Mouse (Mus musculus) 3134 (cell line): ENCODE data around the gene Alk.

ENCODE experiments used
- DNase-seq: peaks from one replicate; pipeline ENCODE4 v3.0.0-alpha.2; 2011; ENCODE audit warnings: low spot score; ENCODE audit not compliant: insufficient read length; ENCODE audit errors: extremely low read depth

Gene Alk

GRCm38 (mm10) chr17:72404813-72405212 lies 199.6 kb downstream of the Alk start:
- DNase-seq, result no peak

- no peak for DNase-seq
Observed at GRCm38 (mm10) chr17:72401861-72402260, 202.6 kb downstream of the Alk start.

GRCm38 (mm10) chr17:72401349-72401748 lies 203.1 kb downstream of the Alk start:
- DNase-seq, result no peak

GRCm38 (mm10) chr17:72399331-72400059 lies 204.9 kb downstream of the Alk start:
- DNase-seq, result no peak

GRCm38 (mm10) chr17:72395956-72396355 lies 208.5 kb downstream of the Alk start:
- no peak for DNase-seq

- DNase-seq, result no peak
Observed at GRCm38 (mm10) chr17:72368991-72369390, 235.4 kb downstream of the Alk start.

GRCm38 (mm10) chr17:72362811-72363496 lies 241.5 kb downstream of the Alk start:
- DNase-seq, result no peak

GRCm38 (mm10) chr17:72361961-72362360 lies 242.5 kb downstream of the Alk start:
- DNase-seq, result no peak

- DNase-seq, result no peak
Observed at GRCm38 (mm10) chr17:72356759-72357302, 247.6 kb downstream of the Alk start.

GRCm38 (mm10) chr17:72339437-72339836 lies 265.0 kb downstream of the Alk start:
- DNase-seq, result no peak

GRCm38 (mm10) chr17:72332909-72333308 lies 271.5 kb downstream of the Alk start:
- no peak for DNase-seq

GRCm38 (mm10) chr17:72325941-72326340 lies 278.5 kb downstream of the Alk start:
- no peak for DNase-seq

GRCm38 (mm10) chr17:72319576-72319975 lies 284.9 kb downstream of the Alk start:
- DNase-seq, result no peak

GRCm38 (mm10) chr17:72299651-72300050 lies 304.8 kb downstream of the Alk start:
- no peak for DNase-seq

- no peak for DNase-seq
Observed at GRCm38 (mm10) chr17:72296349-72296748, 308.1 kb downstream of the Alk start.

GRCm38 (mm10) chr17:72293267-72293580 lies 311.2 kb downstream of the Alk start:
- DNase-seq, result no peak

- DNase-seq, result no peak
Observed at GRCm38 (mm10) chr17:72292444-72293266, 311.8 kb downstream of the Alk start.

- no peak for DNase-seq
Observed at GRCm38 (mm10) chr17:72285961-72286360, 318.5 kb downstream of the Alk start.

GRCm38 (mm10) chr17:72278296-72278695 lies 326.1 kb downstream of the Alk start:
- no peak for DNase-seq

GRCm38 (mm10) chr17:72276778-72277177 lies 327.6 kb downstream of the Alk start:
- no peak for DNase-seq

- DNase-seq, result peak; percentile 60
Observed at GRCm38 (mm10) chr17:72275391-72275904, 329.0 kb downstream of the Alk start.
